Mouse (Mus musculus): ENCODE measurements around the gene Wnk2.
A peak's percentile ranks its signal among the peaks of the same experiment; 100 is the strongest.

Wnk2 gene

GRCm38 (mm10) chr13:49143323-49143722 is 4.5 kb downstream of the Wnk2 start:
- no peak for DNase-seq (ENCODE audit: low spot score)

GRCm38 (mm10) chr13:49142396-49142795 is 5.4 kb downstream of the Wnk2 start:
- DNase-seq (ENCODE audit: low spot score) = no peak

GRCm38 (mm10) chr13:49140567-49140966 is 7.2 kb downstream of the Wnk2 start:
- peak; percentile 18 for DNase-seq (ENCODE audit: low spot score)

GRCm38 (mm10) chr13:49134491-49134890 is 13.3 kb downstream of the Wnk2 start:
- no peak for DNase-seq (ENCODE audit: low spot score)

GRCm38 (mm10) chr13:49133125-49133524 is 14.7 kb downstream of the Wnk2 start:
- DNase-seq (ENCODE audit: low spot score) = no peak

- DNase-seq (ENCODE audit: low spot score) = no peak
Measured at GRCm38 (mm10) chr13:49131946-49132687, 15.7 kb downstream of the Wnk2 start.

- no peak for DNase-seq (ENCODE audit: low spot score)
Measured at GRCm38 (mm10) chr13:49131342-49131855, 16.4 kb downstream of the Wnk2 start.

GRCm38 (mm10) chr13:49129845-49130244 is 18.0 kb downstream of the Wnk2 start:
- DNase-seq (ENCODE audit: low spot score) = no peak

GRCm38 (mm10) chr13:49129154-49129553 is 18.7 kb downstream of the Wnk2 start:
- no peak for DNase-seq (ENCODE audit: low spot score)

- DNase-seq (ENCODE audit: low spot score) = no peak
Measured at GRCm38 (mm10) chr13:49127844-49128631, 19.8 kb downstream of the Wnk2 start.

- no peak for DNase-seq (ENCODE audit: low spot score)
Measured at GRCm38 (mm10) chr13:49122106-49122505, 25.7 kb downstream of the Wnk2 start.

GRCm38 (mm10) chr13:49117563-49117962 is 30.3 kb downstream of the Wnk2 start:
- DNase-seq (ENCODE audit: low spot score) = no peak

GRCm38 (mm10) chr13:49114921-49115320 is 32.9 kb downstream of the Wnk2 start:
- no peak for DNase-seq (ENCODE audit: low spot score)

GRCm38 (mm10) chr13:49114116-49114515 is 33.7 kb downstream of the Wnk2 start:
- DNase-seq (ENCODE audit: low spot score) = no peak

GRCm38 (mm10) chr13:49113345-49113744 is 34.5 kb downstream of the Wnk2 start:
- no peak for DNase-seq (ENCODE audit: low spot score)

- no peak for DNase-seq (ENCODE audit: low spot score)
Measured at GRCm38 (mm10) chr13:49112652-49113051, 35.2 kb downstream of the Wnk2 start.

GRCm38 (mm10) chr13:49109665-49110064 is 38.1 kb downstream of the Wnk2 start:
- no peak for DNase-seq (ENCODE audit: low spot score)

GRCm38 (mm10) chr13:49108119-49108846 is 39.5 kb downstream of the Wnk2 start:
- no peak for DNase-seq (ENCODE audit: low spot score)

GRCm38 (mm10) chr13:49103913-49104312 is 43.9 kb downstream of the Wnk2 start:
- DNase-seq (ENCODE audit: low spot score) = no peak

- no peak for DNase-seq (ENCODE audit: low spot score)
Measured at GRCm38 (mm10) chr13:49103235-49103634, 44.6 kb downstream of the Wnk2 start.

GRCm38 (mm10) chr13:49100417-49100816 is 47.4 kb downstream of the Wnk2 start:
- DNase-seq (ENCODE audit: low spot score) = peak; percentile 51

- DNase-seq (ENCODE audit: low spot score) = no peak
Measured at GRCm38 (mm10) chr13:49096826-49097225, 51.0 kb downstream of the Wnk2 start.
